Mouse (Mus musculus) right cerebral cortex, postnatal 14 days (tissue): ENCODE measurements around the gene Sgms1.

Experiments used
- DNase-seq: peaks from one replicate; pipeline ENCODE4 v3.0.0; 2022

Sgms1 gene

DNA sequence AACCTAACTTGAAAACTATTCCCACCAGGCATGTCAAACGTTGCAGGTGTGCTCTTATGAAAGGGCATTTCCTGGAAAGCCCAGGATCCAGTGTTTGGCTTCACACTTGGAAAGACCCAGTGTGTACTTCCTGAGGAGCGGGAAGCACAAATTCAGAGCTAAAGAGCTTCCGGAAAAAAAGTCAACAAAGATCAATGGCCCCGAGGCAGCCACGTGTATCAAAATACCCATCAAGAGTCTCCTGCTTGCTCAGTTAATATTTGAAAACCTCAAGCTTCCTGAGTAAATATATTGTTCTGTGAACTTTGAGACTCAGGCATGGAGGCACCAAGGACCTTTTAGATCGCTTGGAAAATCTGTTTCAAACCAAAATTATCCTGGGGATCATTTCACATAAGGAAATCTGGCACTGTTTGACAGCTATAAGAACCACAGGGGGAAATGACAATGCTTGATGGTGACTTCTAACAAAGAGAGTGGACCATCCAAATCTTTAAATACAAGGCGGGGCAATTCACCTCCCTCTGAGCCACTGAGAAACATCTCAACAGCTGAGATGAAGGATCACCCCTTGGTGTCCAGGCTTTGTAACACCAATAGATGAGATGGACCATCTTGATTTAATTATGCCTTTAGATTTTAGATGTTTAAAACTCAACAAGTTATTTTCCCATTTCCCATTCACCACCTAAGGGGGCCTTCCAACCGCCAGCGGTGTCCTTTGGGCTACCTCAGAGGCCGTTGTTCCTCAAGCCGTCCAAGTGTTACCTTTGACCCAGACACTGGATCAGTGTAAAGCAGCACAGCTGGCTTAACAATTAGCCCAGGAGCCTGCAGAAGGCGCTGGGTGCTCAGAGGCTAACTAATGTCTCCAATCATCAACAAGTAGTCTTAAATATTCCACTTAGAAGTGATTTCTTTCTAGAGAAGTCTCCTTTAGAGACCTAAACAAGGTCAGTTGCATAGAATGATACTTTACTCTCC, 187.1 kb downstream of the Sgms1 start:
- DNase-seq, result no peak

DNA sequence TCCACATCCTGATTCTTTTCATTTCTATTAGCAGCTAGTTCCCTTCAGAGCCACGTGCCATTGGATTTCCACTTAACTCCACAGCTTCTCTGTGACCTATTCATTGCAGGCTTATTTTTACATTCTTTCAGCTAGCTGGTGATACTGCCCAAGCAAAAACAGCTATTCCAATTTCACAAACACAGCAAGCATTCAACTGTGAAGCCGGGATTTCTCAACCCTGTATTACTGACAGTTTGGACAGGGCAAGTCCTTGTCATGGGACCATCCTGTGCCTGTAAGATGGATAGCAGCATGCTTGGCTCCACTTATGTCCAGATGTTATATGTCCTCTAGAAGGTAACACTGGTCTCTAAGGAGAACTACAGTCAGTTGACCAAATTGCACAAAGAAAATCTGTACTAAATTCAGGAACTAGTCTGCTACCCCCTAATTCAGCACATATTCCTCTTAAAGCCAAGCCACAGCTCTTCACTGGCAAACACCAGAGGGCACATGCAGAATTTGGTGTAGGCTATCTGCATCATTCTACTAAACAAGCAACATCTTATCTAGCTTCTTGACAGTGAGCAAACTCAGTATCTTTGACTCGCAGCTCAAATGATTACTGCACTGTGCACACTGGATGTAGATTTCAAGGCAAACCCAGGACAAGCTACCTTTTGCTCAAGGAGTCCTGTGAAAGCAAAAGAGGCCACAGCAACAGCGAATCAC, 189.5 kb downstream of the Sgms1 start:
- no peak for DNase-seq

DNA sequence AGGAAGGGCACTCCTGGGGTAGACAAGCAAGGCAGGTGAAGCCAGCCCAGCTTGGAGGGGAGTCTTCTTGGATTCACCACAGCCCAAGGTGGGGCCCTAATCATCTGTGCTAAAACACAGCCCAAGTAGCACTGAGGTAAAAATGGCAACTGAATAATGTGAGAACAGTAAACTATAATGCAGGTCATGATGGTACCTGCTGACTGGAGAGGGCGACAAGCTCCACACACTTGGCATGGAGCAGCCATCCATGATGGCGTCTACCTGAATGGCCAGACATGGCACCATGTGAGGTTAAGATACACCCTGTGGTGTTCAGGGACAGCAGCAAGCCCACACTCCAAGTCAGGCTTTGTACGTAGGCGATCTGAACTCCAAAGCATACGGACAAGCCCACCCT, 190.4 kb downstream of the Sgms1 start:
- DNase-seq, result no peak

DNA sequence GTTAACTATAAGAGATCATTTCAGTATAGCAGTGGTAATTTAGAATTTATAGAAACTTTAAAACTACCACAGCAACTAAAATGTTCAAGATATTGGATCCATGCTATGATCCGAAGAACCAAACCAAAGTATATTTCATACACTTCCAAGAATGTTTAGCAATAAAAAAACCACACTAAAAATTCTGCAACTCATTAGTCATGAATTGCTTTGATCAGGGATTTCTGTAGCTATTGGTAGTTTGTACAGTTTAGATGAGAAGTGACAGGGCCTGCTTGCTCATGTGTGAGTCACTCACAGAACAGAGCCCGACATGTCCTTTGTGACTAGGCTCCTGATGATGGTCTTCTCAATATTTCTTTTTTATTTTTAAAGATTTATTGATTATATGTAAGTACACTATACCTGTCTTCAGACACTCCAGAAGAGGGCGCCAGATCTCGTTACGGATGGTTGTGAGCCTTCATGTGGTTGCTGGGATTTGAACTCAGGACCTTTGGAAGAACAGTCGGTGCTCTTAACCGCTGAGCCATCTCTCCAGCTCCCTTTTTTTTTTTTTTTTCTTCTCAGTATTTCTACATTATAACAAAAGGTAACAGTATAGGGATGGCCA, 190.9 kb downstream of the Sgms1 start:
- no peak for DNase-seq

DNA sequence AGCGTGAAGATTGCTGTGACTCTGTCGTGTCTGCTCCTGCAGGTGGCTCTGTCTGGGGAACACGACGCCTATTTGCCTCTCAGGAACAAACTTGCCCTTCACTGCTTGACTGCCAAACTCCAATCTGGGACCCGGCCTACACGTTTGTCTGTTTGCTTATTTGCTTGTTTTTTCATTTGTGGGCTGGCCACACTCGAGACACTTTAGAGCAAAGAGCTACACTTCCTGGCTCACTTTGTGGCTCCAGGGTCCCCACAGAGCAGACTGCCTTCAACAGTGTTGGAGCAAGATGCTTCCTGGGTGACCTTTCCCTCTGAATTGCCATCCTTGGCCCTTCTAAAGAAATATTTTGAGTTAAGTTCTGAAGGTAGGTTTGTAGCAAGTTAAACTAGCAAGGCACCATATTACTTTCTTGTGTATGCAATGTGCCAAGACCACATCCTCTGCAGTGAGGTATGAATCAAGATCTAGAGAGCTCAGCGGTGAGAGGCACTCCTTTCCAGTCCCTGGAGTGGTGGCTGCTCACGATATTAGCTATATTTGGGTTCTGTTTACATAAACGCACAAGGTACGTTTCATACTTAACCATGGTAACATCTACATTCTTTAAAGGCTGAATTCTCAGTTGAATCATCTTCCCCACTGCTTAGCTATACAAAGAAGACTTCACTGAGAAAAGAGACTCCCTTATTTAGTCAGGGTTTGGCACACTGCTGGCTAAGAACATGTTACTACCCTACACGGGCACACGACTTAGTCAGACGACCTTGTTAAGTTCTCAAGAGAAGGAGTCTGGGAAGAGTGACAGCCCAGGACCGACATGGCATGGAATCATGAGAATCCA, 192.3 kb downstream of the Sgms1 start:
- DNase-seq, result no peak

DNA sequence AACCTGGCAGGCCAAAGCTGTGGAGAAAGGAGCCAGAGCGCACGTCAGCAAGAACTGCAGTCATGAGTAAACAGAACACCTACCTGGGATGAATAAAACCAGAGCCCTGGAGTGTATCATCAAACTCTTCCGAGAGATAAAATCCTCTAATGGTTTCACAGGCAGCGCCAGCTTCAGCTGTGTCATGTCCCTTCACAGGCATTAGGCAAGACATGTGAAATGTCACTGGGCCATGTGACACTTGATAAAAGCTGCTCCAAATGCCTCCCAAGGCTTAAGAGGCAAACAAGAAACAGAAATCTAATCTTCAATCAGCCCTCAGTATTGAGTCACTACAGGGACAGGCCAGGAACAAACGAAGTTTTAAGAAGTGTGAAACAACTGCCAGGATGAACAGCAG, 193.3 kb downstream of the Sgms1 start:
- DNase-seq, result no peak

DNA sequence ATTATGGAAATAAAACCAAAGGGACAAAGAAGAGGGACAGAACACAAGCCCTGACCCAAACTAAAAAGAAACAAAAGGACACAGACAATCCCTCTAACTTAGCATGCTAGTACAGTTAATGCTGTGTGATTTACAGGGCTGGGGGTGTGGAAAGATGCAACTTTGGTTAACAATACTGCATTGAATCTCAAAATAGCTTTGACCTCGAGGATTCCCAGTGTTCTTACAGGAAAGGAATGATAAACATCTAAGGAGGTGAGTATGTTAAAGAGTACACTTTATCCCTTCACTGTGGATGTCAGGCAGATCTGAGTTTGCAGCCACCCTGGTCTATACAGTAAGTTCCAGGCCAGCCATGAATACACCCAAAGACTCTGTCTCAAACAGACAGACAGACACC, 194.7 kb downstream of the Sgms1 start:
- DNase-seq, result no peak

DNA sequence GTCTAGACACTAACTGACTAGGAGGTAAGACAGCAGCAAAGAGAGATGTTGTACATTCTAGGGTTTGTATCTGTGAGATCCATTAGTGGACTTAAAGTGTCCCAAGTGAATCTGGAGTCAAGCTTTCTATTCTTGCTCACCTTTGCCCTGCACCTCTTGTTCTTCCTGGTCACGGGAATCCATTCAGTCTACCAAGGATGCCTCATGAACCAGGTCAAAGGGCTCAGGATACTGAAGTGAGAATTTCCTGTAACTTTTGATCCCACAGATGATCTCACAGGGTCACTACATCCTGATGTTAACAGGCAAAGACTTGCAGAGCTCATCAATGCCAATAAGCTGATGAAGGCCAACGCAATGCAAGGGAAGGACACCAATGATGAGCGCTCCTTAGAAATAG, 195.4 kb downstream of the Sgms1 start:
- no peak for DNase-seq

DNA sequence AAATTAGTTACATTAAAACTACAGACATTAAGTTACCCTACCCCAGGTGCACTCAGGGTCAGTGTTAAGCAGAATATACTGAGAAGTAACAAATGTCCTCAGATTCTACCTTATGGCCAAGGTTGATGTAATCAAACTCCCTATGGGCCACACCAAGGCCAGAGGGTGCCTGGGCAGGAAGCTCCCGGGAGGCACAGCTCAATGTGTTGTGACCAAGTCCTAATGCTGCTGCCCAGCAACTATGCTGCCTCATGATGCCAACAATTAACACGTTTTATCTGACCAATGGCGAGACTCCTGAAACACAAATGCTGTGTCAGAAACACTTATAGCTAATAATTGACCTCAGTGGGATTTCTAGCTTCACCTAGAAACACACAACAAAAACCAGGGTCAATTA, 197.9 kb downstream of the Sgms1 start:
- no peak for DNase-seq

DNA sequence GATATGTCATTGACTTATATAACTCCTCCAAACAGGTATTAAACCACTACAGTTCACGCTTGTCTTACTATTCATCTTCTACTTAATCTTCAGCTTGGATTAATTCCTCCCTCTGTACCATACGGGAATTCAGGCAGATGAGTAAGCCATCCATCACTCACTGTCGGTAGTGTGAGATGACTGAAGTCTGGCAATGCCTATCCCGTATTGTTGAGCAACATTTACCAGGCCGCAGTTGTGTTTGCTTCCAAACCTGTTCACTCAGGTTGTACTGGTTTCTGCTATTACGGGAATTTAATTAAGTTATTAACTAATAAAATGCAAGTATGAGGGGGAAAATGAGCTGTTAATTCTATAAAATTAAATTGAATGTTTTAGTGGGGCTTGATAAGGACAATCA, 199.6 kb downstream of the Sgms1 start:
- DNase-seq, result no peak

DNA sequence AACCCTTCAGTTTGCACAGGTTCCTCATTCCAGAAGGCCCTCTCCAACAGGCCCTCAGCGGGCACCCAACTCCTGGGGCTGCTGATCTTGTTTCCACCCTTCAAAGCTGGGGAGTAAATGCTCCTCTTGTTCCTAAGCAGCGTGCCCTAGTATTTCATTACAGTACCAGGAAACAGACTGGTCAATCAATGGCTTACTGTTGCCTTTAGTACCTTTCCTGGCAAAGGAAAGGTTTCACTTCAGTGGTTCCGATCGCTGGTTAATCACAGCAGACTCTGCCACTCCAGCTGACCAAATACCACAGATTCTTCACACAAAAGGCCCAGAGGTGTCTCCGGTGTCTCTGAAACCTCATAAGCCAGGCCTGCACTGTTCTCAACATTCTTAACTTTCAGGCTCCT, 200.5 kb downstream of the Sgms1 start:
- no peak for DNase-seq

DNA sequence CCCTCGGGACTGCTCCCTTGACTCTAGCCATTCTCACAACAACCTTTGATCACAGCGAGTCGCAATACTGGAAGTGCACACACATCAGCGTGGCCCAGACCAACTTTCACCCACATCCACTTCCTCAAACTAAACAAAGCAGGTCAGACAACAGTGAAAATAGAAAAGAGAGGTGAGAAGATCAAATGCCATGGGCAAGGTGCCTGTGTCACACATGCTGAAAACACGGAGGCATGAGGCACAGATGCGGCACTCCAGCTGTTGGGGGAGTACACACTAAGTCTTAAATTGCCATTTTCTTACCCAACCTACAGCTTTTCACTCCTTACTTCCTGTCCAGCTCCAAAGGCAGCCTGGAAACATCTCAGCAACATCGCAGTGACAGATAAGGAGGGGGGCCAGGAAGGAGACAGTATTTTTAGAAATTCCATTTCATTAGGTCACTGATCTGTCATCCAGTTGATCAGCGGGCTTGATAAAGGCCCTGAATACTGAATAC, 202.9 kb downstream of the Sgms1 start:
- no peak for DNase-seq

DNA sequence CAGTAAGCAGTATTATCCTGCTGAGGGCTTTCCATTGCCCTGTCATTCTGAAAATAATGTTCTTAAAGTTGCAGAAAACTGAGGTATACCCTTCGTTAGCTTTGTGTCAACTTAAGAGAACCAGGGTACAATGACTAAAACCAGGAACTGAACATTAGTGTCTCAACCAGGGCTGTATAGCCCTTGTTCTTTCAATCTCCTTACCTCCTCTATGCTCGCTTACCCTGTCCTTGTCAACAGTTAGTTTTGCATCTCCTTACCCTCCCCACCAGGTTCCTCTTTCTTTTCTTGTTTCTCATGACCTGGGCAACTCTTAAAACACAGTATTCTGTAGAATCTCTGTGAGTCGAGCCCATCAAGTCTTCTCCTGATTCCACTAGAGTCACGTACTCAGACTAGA, 206.5 kb downstream of the Sgms1 start:
- no peak for DNase-seq

DNA sequence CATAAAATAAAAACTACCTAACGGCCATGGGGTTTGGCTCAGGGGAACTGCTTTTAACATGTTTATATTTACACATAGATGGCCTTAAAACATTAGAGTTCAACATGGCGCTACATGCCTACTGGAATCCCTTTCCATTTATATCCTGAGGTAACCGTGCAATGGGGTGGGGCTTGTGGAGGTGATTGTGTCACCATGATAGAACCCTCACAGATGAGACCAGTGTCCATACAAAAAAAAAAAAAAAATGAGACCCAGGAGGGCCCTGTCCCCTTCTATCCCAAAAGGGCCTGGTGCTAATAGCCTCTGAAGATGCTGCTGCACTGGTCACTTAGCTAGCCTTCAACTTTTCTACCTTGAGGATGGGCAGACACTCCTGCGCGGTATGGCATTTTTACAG, 207.0 kb downstream of the Sgms1 start:
- no peak for DNase-seq

DNA sequence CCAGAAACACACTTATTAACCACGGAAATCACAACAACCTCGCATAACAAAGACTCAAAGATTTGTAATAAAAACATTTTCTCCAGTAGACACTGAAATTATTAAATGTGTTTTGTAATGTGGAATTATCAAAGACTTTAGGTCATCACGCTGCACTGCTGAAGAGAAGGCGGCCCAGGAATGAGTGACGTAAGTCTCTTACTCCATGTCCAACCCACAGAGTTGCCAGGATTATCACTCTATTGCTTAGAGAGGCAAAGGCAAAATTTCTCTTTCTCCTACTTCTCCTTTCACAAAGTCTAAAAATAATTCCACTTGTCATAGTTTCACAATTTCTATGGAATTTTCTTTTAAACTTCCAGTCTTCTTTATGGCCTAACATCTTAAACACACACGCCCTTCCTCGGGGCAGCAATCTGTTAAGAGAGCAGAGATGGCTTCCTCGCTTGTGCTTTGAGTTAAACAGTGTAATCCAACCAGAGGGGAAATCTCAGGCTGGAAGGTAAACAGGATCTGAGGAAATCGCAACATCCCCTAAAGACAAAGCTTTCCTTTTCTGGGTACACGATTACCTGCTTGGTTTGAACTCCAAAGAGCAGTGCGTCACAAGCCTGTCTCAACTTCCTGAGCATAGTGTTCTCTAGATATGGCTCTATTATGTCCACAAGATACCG, 207.7 kb downstream of the Sgms1 start:
- DNase-seq, result no peak

DNA sequence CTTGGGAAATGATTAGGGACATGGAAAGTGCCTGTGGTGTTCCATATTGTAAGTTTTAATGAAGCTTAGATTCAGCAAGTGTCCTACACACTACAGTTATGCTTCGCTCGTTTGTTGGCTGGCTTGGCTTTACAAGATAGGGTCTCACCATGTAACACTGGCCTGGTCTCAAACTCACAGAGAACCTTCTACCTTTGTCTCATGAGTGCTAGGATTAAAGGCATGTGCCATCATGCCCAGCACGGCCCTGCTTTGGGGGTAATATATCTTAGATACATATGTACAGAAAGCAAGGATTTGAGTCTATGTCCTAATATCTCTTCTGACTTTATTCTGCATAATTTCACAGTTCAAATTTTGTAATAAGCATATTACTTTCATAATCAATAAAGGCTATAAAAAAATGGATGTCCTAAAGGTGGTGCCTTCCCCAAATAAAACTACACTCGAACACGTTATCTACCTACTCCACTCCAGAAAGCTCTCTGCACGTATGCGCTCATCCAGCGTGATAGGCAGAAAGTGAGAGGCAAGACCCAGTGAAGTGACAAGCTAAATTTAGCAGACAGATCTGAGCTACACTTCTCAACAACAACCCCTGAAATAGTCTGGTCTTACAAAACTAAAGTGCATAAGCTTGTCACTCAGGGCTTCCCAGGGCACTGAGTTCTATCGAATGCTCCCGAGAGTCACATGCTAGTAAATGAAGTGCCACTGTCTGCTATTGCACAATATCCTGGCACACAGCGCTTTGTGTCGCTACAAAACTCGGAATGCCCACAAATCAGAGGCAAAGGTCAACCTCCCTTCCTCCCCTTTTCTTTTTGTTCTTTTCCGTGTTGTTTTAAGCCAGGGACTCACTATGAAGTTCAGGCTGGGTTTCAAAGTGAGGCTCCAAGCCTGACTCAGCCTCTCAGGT, 208.5 kb downstream of the Sgms1 start:
- no peak for DNase-seq

DNA sequence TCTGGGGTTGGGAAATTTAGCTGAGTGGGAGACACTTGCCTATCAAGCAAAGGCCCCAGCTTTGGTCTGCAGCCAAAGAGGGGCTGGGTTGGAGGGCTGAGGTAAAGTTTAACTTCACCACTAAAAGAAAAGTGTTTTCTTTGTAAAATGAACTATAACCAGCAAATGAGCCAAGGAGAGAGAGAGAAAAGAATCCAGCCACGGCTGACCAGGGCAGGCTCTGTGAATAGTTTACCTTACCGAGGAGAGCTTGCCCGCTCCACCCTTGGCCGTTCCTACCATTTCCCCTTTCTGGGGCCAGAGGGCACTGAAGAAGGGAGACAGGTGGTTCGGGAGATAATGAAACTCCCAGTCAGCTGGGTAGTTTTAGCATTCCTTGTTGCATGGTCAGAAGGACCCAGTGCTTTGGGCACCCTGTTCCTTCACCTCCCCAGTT, 209.5 kb downstream of the Sgms1 start:
- DNase-seq, result no peak

DNA sequence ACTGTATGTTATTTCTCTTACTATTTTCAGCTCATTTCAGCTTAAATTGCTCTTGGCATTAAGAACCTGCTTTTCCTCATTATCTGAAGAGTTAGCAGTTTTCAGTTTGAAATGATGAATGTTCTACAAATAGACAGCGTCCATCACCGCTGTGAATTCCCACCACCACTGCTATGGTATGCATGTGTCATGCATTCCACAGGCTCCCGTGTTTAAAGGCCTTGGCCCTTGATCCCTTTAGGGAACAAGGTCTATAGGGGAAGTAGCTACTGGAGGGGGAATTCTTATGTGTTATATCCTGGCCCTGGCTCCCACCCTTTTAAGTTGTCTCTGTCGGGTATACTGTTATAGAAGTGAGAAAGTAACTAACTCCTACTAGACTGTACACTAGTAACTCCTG, 210.0 kb downstream of the Sgms1 start:
- no peak for DNase-seq

DNA sequence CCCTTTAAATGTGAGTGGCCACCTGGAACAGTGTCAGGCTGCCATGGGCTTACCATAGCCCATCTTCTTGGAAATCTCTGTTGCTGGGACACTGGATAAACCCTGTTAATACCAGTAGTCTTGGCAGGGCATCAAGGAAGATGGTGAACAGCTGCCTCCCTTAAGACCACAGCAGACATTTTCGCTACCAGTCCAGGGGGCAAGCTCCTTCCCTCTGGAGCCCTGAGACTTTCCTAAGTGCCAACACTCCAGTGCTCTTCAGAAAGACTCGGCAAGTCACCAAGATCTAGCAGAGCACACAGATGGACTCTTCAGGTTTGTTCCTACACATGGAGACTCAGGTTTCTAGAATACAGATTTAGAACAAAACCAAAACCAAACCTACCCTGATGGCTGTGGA, 211.4 kb downstream of the Sgms1 start:
- no peak for DNase-seq

DNA sequence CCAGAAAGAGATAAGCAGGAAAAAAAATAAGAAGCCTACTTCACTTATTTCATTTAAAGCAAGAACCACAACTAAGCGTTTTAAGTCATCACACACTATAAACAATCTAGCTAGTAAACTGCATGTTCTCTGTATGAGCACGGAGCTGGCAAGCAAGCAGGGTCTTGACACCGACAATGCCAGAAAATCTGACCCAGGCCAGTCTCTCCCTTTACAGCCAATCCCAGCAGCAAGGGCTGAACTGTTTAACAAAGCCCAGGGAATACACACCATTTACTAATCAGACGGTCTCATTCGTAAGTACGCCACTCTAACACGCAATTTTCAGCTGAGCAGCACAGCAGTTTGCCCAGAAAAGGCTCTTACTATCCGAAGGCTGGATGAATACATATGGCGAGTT, 213.1 kb downstream of the Sgms1 start:
- no peak for DNase-seq

DNA sequence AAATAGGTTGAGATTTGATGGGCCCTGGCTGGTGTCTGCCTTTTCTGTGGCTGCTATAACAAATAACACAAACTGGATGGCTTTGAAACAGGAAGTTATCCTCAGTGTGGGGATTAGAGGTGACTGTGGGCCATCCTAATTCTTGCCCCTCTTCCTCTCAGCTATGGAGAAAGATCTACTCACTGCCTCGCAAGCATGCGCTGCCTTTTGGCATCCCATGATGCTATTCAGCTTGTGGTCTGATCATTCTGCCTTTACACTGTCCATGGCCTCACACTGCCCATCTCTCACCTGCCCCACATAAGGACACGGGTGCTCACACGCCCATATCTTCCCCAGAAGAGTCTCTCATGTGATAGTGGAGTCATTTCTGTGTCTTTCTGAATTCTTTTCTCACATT, 213.5 kb downstream of the Sgms1 start:
- DNase-seq, result no peak
